Mouse (Mus musculus): ENCODE data around the gene Nrros. TPM values are rescaled to one million over a fixed set of nuclear protein-coding genes. Genes with fewer than 3 reads are reported as not detected.

Gene Nrros
- polyA plus RNA-seq, 1 experiment from 2014 or later = 7.4 TPM

DNA sequence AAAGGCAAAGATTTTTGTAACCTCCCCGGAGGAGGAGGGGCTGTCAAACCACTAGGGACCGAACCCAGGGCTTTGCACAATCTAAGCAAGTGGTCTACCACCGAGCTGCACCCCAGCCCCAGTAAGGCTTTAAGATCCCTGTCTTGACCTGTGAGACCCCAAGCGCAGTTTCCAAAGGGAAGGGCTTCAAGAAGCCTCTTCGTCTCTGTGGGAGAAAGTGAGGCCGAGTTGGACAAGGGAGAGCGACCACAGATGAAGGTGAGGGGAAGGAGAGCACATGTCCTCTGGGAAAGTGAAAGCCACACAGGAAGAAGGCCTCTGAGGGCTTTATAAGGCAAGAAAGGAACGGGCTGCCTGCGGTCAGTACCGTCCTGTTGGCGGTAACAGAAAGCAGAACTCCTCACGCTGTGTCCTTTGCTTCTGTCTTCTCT, 24.6 kb upstream of the Nrros start:
- H3K4me1 ChIP-seq (ENCODE audit: control insufficient read depth in 2 of 2, insufficient read depth in 2 of 2, low read length in 2 of 2) = peaks cover 3% of the 10 kb centered on the region in 2 experiments; a peak in 2 of 4 replicates
- H3K4me3 ChIP-seq (ENCODE audit: control insufficient read depth in 1 of 2, insufficient read depth in 1 of 2, low read depth in 1 of 2, low read length in 2 of 2) = no peak overlapping the region
- H3K27me3 ChIP-seq (ENCODE audit: control insufficient read depth, insufficient read depth, low read length) = no peaks in the 10 kb centered on the region
- H3K36me3 ChIP-seq (ENCODE audit: control insufficient read depth, insufficient read depth, low read length) = no peaks in the 10 kb centered on the region
- ATAC-seq (ENCODE audit: insufficient number of reproducible peaks, insufficient read depth, low FRiP score, low read depth) = no peak
- H3K27ac ChIP-seq (replicated peaks in 1 of 2; ENCODE audit: control insufficient read depth in 1 of 2, insufficient read depth in 1 of 2, low read depth in 2 of 2, low read length in 2 of 2) = no peak overlapping the region
- H3K9ac ChIP-seq (ENCODE audit: low read length) = no peak overlapping the region; the same call in 1 of the 2 replicates
- WGBS = 44% methylated on average over 12 of the region's 12 CpGs
- H3K4me2 ChIP-seq (ENCODE audit: low read length) = 0 out of 2 replicates have a peak overlapping the region, but pooled peaks have one; percentile 36
- 0 out of 2 replicates have a peak, but pooled peaks cover 3% of the 10 kb centered on the region for H3K9me3 ChIP-seq (ENCODE audit: control insufficient read depth, low read length)

DNA sequence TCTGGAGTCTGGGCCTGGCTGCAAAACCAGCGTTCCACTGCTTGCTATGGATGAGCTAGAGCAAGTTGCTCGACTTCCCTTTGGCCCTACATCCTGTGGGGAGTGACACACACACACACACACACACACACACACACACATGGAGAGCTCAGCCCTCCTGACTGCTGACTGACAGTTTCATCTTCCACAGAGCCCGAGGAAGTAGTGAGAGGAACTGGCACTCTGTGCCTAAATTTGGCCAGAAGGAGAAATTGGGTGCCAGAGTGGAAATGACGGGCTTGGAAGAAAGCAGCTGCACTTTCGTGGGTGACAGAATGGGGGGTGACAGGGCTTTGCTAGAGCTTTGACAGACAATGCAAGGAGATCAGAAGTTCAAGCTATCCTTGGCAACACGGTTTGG, 23.7 kb upstream of the Nrros start:
- 48% methylated on average over 6 of the region's 6 CpGs for WGBS
- H3K4me2 ChIP-seq (ENCODE audit: low read length) = no peak overlapping the region
- H3K4me1 ChIP-seq (ENCODE audit: control insufficient read depth in 2 of 2, insufficient read depth in 2 of 2, low read length in 2 of 2) = peaks cover 3% of the 10 kb centered on the region in 2 experiments; a peak in 2 of 4 replicates
- H3K9me3 ChIP-seq (ENCODE audit: control insufficient read depth, low read length) = 0 out of 2 replicates have a peak, but pooled peaks cover 3% of the 10 kb centered on the region
- H3K27me3 ChIP-seq (ENCODE audit: control insufficient read depth, insufficient read depth, low read length) = no peaks in the 10 kb centered on the region
- no peaks in the 10 kb centered on the region for H3K36me3 ChIP-seq (ENCODE audit: control insufficient read depth, insufficient read depth, low read length)
- no peak overlapping the region for H3K9ac ChIP-seq (ENCODE audit: low read length)
- no peak overlapping the region for H3K4me3 ChIP-seq (ENCODE audit: control insufficient read depth in 1 of 2, insufficient read depth in 1 of 2, low read depth in 1 of 2, low read length in 2 of 2)
- H3K27ac ChIP-seq (replicated peaks in 1 of 2; ENCODE audit: control insufficient read depth in 1 of 2, insufficient read depth in 1 of 2, low read depth in 2 of 2, low read length in 2 of 2) = no peak overlapping the region
- ATAC-seq (ENCODE audit: insufficient number of reproducible peaks, insufficient read depth, low FRiP score, low read depth) = no peak

DNA sequence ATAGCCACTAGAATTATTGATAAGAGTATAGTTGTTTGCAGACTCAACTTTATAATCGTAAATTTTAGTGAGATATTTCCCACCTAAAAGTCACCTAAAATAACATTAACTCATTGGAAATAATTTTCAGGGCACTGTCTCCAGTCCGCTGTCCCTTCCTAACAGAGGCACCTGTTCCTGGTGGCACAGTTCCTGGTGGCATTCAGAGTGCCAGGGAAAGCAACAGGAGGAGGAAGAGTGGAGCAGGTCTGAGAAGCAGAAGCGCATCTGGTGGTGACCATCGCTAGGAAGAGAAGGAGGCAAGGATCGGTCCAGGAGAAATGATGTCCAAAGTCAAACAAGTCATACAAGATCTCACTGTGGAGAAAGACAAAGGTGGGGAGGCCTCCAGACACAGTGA, 20.7 kb upstream of the Nrros start:
- WGBS = 92% methylated on average over 5 of the region's 5 CpGs
- H3K27ac ChIP-seq (replicated peaks in 1 of 2; ENCODE audit: control insufficient read depth in 1 of 2, insufficient read depth in 1 of 2, low read depth in 2 of 2, low read length in 2 of 2) = no peak overlapping the region
- H3K4me1 ChIP-seq (ENCODE audit: control insufficient read depth in 2 of 2, insufficient read depth in 2 of 2, low read length in 2 of 2) = peaks cover 3% of the 10 kb centered on the region in 2 experiments; a peak in 2 of 4 replicates
- no peak overlapping the region for H3K4me3 ChIP-seq (ENCODE audit: control insufficient read depth in 1 of 2, insufficient read depth in 1 of 2, low read depth in 1 of 2, low read length in 2 of 2)
- H3K36me3 ChIP-seq (ENCODE audit: control insufficient read depth, insufficient read depth, low read length) = no peaks in the 10 kb centered on the region
- no peaks in the 10 kb centered on the region for H3K9me3 ChIP-seq (ENCODE audit: control insufficient read depth, low read length)
- H3K9ac ChIP-seq (ENCODE audit: low read length) = no peak overlapping the region
- no peak for ATAC-seq (ENCODE audit: insufficient number of reproducible peaks, insufficient read depth, low FRiP score, low read depth)
- H3K27me3 ChIP-seq (ENCODE audit: control insufficient read depth, insufficient read depth, low read length) = no peaks in the 10 kb centered on the region
- H3K4me2 ChIP-seq (ENCODE audit: low read length) = no peak overlapping the region

DNA sequence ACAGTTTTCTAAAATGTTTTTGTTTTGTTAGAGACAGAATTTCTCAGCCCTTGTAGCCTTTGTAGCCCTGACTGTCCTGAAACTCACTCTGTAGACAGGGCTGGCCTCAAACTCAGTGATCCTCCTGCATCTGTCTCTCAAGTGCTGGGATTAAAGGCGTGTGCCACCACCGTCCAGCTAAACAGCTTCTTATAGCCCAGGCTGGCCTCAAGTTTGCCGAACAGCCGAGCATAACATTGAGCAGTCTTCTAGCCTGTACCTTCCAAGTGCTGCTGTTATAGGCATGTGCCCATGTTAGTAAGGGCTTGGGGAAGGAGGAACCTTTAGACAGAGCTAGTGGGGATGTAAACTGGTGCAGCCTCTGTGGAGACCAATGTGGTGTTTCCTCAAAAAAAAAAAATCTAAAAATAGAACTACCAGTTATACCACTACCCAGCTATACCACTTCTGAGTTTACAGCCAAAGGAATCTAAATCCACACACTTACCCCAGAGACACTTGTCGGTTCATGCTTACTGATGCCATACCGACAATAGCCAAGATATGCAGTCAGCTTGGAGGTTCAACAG, 14.0 kb upstream of the Nrros start, which contains the start of gene Bex6:
Gene Bex6 (plus strand): TSS at position 491 of the 569 bp plus-strand sequence.
- 68% methylated on average over 6 of the region's 6 CpGs for WGBS
- peaks cover 2 to 4% of the 10 kb centered on the region in 2 experiments; a peak in 1 of 4 replicates for H3K4me1 ChIP-seq (ENCODE audit: control insufficient read depth in 2 of 2, insufficient read depth in 2 of 2, low read length in 2 of 2)
- ATAC-seq (ENCODE audit: insufficient number of reproducible peaks, insufficient read depth, low FRiP score, low read depth) = no peak

DNA sequence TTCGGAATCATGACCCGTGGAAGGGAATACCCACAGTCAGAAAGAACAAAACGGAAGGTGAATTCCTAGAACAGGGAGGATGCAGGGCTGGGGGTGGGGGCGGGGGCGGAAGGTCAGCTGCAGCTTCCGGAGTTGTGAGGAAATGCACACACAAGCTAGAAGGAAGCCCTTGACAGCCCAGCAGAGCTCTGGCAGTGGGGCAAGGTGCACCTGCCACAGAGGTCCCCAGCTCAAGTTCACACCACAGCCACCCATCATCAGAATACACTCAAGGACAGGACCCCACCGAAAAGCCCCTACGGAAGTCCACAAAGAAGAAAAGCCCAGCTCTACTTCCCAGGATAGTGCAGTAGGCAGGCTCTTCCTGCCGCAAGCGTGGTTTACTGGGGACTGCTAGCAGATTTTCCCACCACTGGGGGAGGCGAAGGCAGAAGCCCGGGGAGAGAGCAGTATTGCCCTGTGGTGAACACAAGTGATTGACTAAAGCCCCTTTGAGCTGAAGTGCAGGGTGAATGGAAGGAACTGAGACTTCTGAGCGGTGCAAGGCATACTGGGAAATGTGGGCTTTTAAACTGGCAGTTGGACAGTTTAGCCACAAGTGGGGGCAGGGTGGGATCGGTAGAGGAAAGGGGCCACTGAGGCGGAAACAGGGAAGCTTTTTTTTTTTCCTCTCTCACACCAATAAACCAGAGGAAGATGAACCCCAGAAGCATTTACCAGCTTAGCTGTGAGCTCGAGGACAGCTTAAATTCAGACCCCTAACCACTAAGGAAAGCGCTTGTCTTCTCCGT, 11.7 kb upstream of the Nrros start:
- no peak overlapping the region for H3K4me3 ChIP-seq (ENCODE audit: control insufficient read depth in 1 of 2, insufficient read depth in 1 of 2, low read depth in 1 of 2, low read length in 2 of 2)
- peak overlapping the region; percentile 44 for H3K4me2 ChIP-seq (ENCODE audit: low read length)
- ATAC-seq (ENCODE audit: insufficient number of reproducible peaks, insufficient read depth, low FRiP score, low read depth) = no peak
- H3K9ac ChIP-seq (ENCODE audit: low read length) = peak overlapping the region; percentile 41; the same call in 1 of the 2 replicates
- H3K4me1 ChIP-seq (ENCODE audit: control insufficient read depth in 2 of 2, insufficient read depth in 2 of 2, low read length in 2 of 2) = peaks cover 2 to 4% of the 10 kb centered on the region in 2 experiments; a peak in 1 of 4 replicates
- H3K27ac ChIP-seq (replicated peaks in 1 of 2; ENCODE audit: control insufficient read depth in 1 of 2, insufficient read depth in 1 of 2, low read depth in 2 of 2, low read length in 2 of 2) = peak overlapping the region; percentile 18 to 72; a peak in 3 of 4 replicates
- H3K36me3 ChIP-seq (ENCODE audit: control insufficient read depth, insufficient read depth, low read length) = no peaks in the 10 kb centered on the region
- H3K27me3 ChIP-seq (ENCODE audit: control insufficient read depth, insufficient read depth, low read length) = no peaks in the 10 kb centered on the region
- WGBS = 45% methylated on average over 18 of the region's 18 CpGs
- no peaks in the 10 kb centered on the region for H3K9me3 ChIP-seq (ENCODE audit: control insufficient read depth, low read length)

More for the DNA sequence above, 14.0 kb upstream of the Nrros start, which contains the start of gene Bex6:
- Histone ChIP-seq H3K9me3 (ENCODE audit: control insufficient read depth, low read length) (no peaks in the 10 kb centered on the region), H3K4me2 (ENCODE audit: low read length) (no peak within 1 kb of the TSS), H3K36me3 (ENCODE audit: control insufficient read depth, insufficient read depth, low read length) (no peaks in the 10 kb centered on the region), H3K4me3 (ENCODE audit: control insufficient read depth in 1 of 2, insufficient read depth in 1 of 2, low read depth in 1 of 2, low read length in 2 of 2) (no peak within 1 kb of the TSS), H3K9ac (ENCODE audit: low read length) (no peak within 1 kb of the TSS), H3K27me3 (ENCODE audit: control insufficient read depth, insufficient read depth, low read length) (no peaks in the 10 kb centered on the region), H3K27ac (replicated peaks in 1 of 2; ENCODE audit: control insufficient read depth in 1 of 2, insufficient read depth in 1 of 2, low read depth in 2 of 2, low read length in 2 of 2) (no peak within 1 kb of the TSS)

DNA sequence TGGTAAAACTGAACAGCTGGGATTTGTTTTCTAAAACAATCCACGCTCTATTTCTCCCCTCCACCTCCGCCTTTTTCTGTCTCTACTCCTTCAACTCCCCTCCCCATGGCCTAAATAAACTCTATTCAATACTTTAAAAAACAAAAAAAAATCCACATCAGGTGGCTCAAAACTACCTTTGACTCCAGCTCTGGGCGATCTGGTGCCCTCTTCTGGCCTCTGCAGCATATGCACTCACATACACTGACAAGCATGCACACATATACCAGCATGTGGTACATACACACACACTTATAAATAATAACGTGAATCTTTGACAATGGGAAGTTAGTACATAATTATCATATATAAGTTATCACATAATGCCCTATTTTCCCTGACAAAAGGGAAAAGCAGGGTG, 9.6 kb upstream of the Nrros start:
- Histone ChIP-seq H3K36me3 (ENCODE audit: control insufficient read depth, insufficient read depth, low read length) (no peaks in the 10 kb centered on the region), H3K27me3 (ENCODE audit: control insufficient read depth, insufficient read depth, low read length) (no peaks in the 10 kb centered on the region), H3K4me1 (ENCODE audit: control insufficient read depth in 2 of 2, insufficient read depth in 2 of 2, low read length in 2 of 2) (peaks cover 2 to 4% of the 10 kb centered on the region in 2 experiments; a peak in 1 of 4 replicates), H3K9me3 (ENCODE audit: control insufficient read depth, low read length) (no peaks in the 10 kb centered on the region), H3K27ac (replicated peaks in 1 of 2; ENCODE audit: control insufficient read depth in 1 of 2, insufficient read depth in 1 of 2, low read depth in 2 of 2, low read length in 2 of 2) (no peak overlapping the region), H3K4me3 (ENCODE audit: control insufficient read depth in 1 of 2, insufficient read depth in 1 of 2, low read depth in 1 of 2, low read length in 2 of 2) (no peak overlapping the region), H3K4me2 (ENCODE audit: low read length) (no peak overlapping the region), H3K9ac (ENCODE audit: low read length) (no peak overlapping the region)
- 90% methylated on average over 4 of the region's 4 CpGs for WGBS
- no peak for ATAC-seq (ENCODE audit: insufficient number of reproducible peaks, insufficient read depth, low FRiP score, low read depth)

DNA sequence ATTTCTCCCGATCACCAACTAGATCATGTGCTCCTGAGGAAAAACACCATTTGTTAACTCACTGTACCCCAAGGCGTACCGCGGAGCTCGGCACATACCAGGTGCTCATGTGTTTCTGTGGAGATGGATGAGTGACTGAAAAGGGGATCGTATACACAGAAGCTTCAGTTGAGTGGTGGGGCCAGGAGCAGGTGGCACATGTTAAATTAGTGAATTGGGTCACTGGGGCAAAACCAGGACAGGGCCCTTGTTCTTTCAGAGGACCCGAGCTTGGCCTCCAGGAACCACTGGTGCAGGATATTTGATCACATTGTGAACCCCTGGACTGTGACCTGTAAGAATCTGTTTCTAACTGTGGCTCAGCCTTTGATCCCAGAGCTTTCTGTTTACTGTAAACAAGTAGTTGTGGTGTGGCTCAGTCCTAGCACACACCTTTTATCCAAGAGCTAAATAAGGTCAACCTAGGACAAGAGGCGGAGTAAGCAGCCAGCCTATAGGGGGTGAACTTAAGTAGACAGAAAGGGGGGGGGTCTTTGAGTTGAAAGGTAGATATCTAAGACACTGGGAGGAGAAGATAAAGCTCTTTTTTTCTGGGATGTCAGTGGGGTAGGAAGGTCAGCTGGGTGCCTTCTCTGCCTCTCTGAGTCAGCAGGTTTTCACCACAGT, 9.1 kb upstream of the Nrros start:
- Histone ChIP-seq H3K4me1 (ENCODE audit: control insufficient read depth in 2 of 2, insufficient read depth in 2 of 2, low read length in 2 of 2) (peaks cover 2 to 4% of the 10 kb centered on the region in 2 experiments; a peak in 1 of 4 replicates), H3K9ac (ENCODE audit: low read length) (no peak overlapping the region), H3K27me3 (ENCODE audit: control insufficient read depth, insufficient read depth, low read length) (no peaks in the 10 kb centered on the region), H3K4me2 (ENCODE audit: low read length) (no peak overlapping the region), H3K9me3 (ENCODE audit: control insufficient read depth, low read length) (no peaks in the 10 kb centered on the region), H3K27ac (replicated peaks in 1 of 2; ENCODE audit: control insufficient read depth in 1 of 2, insufficient read depth in 1 of 2, low read depth in 2 of 2, low read length in 2 of 2) (no peak overlapping the region), H3K36me3 (ENCODE audit: control insufficient read depth, insufficient read depth, low read length) (no peaks in the 10 kb centered on the region), H3K4me3 (ENCODE audit: control insufficient read depth in 1 of 2, insufficient read depth in 1 of 2, low read depth in 1 of 2, low read length in 2 of 2) (no peak overlapping the region)
- WGBS = 84% methylated on average over 8 of the region's 8 CpGs
- no peak for ATAC-seq (ENCODE audit: insufficient number of reproducible peaks, insufficient read depth, low FRiP score, low read depth)
